In the genomic region with DNA sequence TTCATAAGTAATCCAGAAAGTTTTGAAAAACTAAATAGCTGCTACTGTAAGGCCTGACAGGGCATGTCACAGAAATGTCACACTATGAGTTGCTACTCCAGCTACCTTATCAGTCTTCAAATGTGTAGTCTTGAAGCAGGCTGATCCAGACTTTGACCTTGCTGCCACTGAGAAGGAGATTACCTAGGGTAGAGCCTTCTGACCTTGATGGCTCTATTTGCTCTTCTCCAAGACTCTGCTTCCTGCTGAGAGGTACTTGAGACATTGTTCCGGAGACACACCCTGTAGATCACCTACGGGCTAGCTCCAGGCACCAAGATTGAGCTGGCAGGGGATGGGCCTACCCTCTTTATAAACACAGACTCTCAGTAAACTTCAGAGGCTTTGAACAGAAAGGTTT, we compare ENCODE assay signal across 6 mouse cellular contexts. TPM values are rescaled to one million over a fixed set of nuclear protein-coding genes. Genes with fewer than 3 reads are reported as not detected.
DNase-seq lines count a peak whose midpoint lies in the region; ATAC-seq and TF ChIP-seq lines count a peak whose summit lies in the region.
"Not testable (repeated sequence)": the region's sequence is repeated elsewhere in the genome, so short reads cannot be mapped to it uniquely, and the experiment has no call there.

No protein-coding gene starts in this region.

- H3K4me1 ChIP-seq in intestine, embryonic 14.5 days (replicated peaks; ENCODE audit: control insufficient read depth, insufficient read depth, low read length); stomach, postnatal 0 days (replicated peaks; ENCODE audit: control insufficient read depth, insufficient read depth): not testable (repeated sequence)
- H3K4me1 ChIP-seq in liver, embryonic 13.5 days (replicated peaks), result peaks cover 23% of the 10 kb centered on the region

- not testable (repeated sequence) for H3K9me3 ChIP-seq in intestine, embryonic 14.5 days (ENCODE audit: control insufficient read depth, low read length); liver, embryonic 13.5 days (replicated peaks); stomach, postnatal 0 days (ENCODE audit: control insufficient read depth, low read length)

- WGBS in intestine, embryonic 14.5 days, result 72% methylated on average over 2 of the region's 2 CpGs
- 75% methylated on average over 2 of the region's 2 CpGs for WGBS in liver, embryonic 13.5 days (ENCODE audit: insufficient replicate concordance)
- WGBS in stomach, postnatal 0 days, result 42% methylated on average over 2 of the region's 2 CpGs

- not testable (repeated sequence) for H3K4me2 ChIP-seq in intestine, embryonic 14.5 days (ENCODE audit: low read length); liver, embryonic 13.5 days; stomach, postnatal 0 days (replicated peaks; ENCODE audit: low read depth)

- not testable (repeated sequence) for H3K27ac ChIP-seq in intestine, embryonic 14.5 days (ENCODE audit: low read depth); liver, embryonic 13.5 days; stomach, postnatal 0 days (replicated peaks)

- not testable (repeated sequence) for H3K36me3 ChIP-seq in intestine, embryonic 14.5 days (ENCODE audit: control insufficient read depth, insufficient read depth, low read length); liver, embryonic 13.5 days; stomach, postnatal 0 days (ENCODE audit: control insufficient read depth, insufficient read depth, low read length)

- peak; percentile 76 for ATAC-seq in intestine, embryonic 14.5 days (replicated peaks; ENCODE audit: low FRiP score, low TSS enrichment, low read depth)
- peak; percentile 69 for ATAC-seq in liver, embryonic 13.5 days (ENCODE audit: low read depth)
- peak; percentile 63 for ATAC-seq in megakaryocyte progenitor cell, adult 5-6 weeks (replicated peaks; ENCODE audit: poor library complexity)
- peak; percentile 61 for ATAC-seq in stomach, postnatal 0 days (ENCODE audit: low FRiP score, low TSS enrichment)

- H3K9ac ChIP-seq in intestine, embryonic 14.5 days (ENCODE audit: low read length); liver, embryonic 13.5 days; stomach, postnatal 0 days (ENCODE audit: low read length): not testable (repeated sequence)

- not testable (repeated sequence) for TF ChIP-seq CTCF in stomach, postnatal 0 days (IDR thresholded peaks at IDR 0.05; ENCODE audit: low read depth)

- DNase-seq in R1 (ENCODE audit: low read depth, low spot score), result peak; percentile 98
- DNase-seq in intestine, embryonic 14.5 days (ENCODE audit: low spot score); liver, embryonic 13.5 days; stomach, postnatal 0 days (ENCODE audit: low spot score): not testable (repeated sequence)
- peak; percentile 14 for DNase-seq in kidney, adult 9 months

- TF ChIP-seq EP300 in stomach, postnatal 0 days (optimal IDR thresholded peaks at IDR 0.05), result not testable (repeated sequence)

- not testable (repeated sequence) for H3K4me3 ChIP-seq in intestine, embryonic 14.5 days (ENCODE audit: low read depth, low read length); liver, embryonic 13.5 days (replicated peaks); stomach, postnatal 0 days (ENCODE audit: low read depth, low read length)

- H3K27me3 ChIP-seq in intestine, embryonic 14.5 days (replicated peaks; ENCODE audit: control insufficient read depth, insufficient read depth, low read length); liver, embryonic 13.5 days; stomach, postnatal 0 days (ENCODE audit: control insufficient read depth, insufficient read depth, low read length): not testable (repeated sequence)

RNA-seq across cellular contexts. Expression of a gene that starts 51.9 kb away (rescaled TPM):
- polyA plus RNA-seq in intestine, embryonic 14.5 days (2014; fragmentation: Nextera tagmentation; extraction: Ambion mirVana), result 62.7 and 82.1 TPM in 2 replicates
- polyA plus RNA-seq in liver, embryonic 13.5 days (2015; fragmentation: Nextera tagmentation; extraction: Ambion mirVana), result 17.6 and 22.8 TPM in 2 replicates
- total RNA-seq in megakaryocyte progenitor cell, adult 5-6 weeks (2015), result 133 and 156 TPM in 2 replicates
- total RNA-seq in megakaryocyte progenitor cell, adult 5-6 weeks (2017), result 107 and 130 TPM in 2 replicates
- 18.6 and 21.3 TPM in 2 replicates for polyA plus RNA-seq in stomach, postnatal 0 days (2015; fragmentation: Nextera tagmentation; extraction: Ambion mirVana)
